Mouse (Mus musculus): ENCODE results near the gene Krt18.
A peak's percentile ranks its signal among the peaks of the same experiment; 100 is the strongest.
"Not testable (repeated sequence)": the region's sequence is repeated elsewhere in the genome, so short reads cannot be mapped to it uniquely, and the experiment has no call there.

The Krt18 gene

DNA sequence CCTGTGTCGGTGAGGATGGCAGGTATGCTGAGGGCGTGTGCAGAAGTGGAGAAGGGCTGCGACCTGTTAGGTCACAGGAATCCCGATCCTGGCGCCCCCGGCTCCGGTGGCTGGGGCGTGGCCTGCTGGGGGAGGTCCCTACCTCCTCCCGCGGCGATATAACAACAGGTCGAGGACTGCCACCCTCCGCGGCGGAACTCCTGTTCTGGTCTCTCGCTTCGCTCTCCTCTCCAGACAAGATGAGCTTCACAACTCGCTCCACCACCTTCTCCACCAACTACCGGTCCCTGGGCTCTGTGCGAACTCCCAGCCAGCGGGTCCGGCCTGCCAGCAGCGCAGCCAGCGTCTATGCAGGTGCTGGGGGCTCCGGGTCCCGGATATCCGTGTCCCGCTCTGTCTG is at the start of gene Krt18:
Krt18 (plus strand) TSS at position 141 of the 400 bp plus-strand sequence.
- DNase-seq, result peak; percentile 55

GRCm38 (mm10) chr15:101980849-101981248 is 47.1 kb upstream of the Krt18 start:
- no peak for DNase-seq

DNA sequence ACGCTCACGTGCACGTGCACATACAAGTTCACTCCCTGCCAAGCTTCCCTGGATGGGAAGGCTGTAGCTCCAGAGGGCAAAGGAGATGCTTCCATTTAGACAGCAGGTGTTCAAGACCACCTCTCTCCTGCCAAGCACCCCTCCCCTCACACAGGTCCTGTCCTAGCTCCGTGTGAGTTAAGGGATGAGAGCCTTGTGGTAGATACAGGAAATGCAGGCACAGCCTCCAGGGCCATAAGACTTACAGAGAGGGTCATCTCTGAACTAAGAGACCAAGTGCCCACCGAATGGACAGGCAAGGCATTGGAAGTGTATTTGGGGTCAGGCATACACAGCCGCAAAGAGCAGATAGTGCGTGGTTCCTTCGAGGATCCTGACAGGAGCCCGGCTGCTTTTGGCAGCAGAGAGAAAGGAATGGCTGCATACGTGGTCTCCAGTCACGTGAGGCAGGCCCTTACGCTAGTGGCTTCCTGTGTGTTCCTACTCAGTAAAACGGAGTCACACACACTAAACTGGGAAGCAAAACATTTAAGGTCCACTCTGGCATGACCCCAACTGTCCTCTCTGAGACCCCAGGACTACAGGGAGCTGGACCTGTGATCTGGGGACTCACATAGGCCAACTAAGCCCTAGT is 44.5 kb upstream of the Krt18 start:
- no peak for DNase-seq

- DNase-seq, result peak; percentile 82
These were observed 43.9 kb upstream of the Krt18 start for GRCm38 (mm10) chr15:101983949-101984601.

- no peak for DNase-seq
These were observed 43.2 kb upstream of the Krt18 start for GRCm38 (mm10) chr15:101984746-101985145.

- DNase-seq, result peak; percentile 78
These were observed 39.9 kb upstream of the Krt18 start for GRCm38 (mm10) chr15:101988119-101988518.

DNA sequence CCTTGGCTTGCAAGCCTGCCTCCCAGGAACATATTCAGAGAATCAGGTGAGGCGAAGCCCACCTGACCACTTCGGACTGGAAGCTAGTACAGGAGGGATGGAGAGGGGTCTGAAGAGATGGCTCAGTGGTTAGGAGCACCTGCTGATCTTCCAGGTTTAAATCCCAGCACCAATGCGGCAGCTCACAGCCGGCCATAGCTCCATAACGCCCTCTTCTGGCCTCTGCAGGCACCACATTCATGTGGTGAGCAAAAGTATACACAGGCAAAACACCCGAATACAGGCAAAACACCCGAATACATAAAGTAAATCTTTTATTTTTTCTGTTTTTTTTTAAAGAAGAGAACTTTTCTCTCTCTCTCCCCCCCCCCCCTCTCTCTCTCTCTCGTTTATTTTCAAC is 39.3 kb upstream of the Krt18 start:
- DNase-seq, result no peak

GRCm38 (mm10) chr15:101990946-101991345 is 37.0 kb upstream of the Krt18 start:
- no peak for DNase-seq

- no peak for DNase-seq
These were observed 33.6 kb upstream of the Krt18 start for GRCm38 (mm10) chr15:101994365-101994764.

- DNase-seq, result no peak
These were observed 32.3 kb upstream of the Krt18 start for GRCm38 (mm10) chr15:101995484-101996236.

GRCm38 (mm10) chr15:101996450-101997078 is 31.4 kb upstream of the Krt18 start:
- not testable (repeated sequence) for DNase-seq

GRCm38 (mm10) chr15:101999156-101999555 is 28.8 kb upstream of the Krt18 start:
- no peak for DNase-seq

- DNase-seq, result no peak
These were observed 28.2 kb upstream of the Krt18 start for GRCm38 (mm10) chr15:101999676-102000335.

GRCm38 (mm10) chr15:102002646-102003488 is 25.1 kb upstream of the Krt18 start:
- DNase-seq, result peak; percentile 30

- no peak for DNase-seq
These were observed 24.5 kb upstream of the Krt18 start for GRCm38 (mm10) chr15:102003516-102003915.

DNA sequence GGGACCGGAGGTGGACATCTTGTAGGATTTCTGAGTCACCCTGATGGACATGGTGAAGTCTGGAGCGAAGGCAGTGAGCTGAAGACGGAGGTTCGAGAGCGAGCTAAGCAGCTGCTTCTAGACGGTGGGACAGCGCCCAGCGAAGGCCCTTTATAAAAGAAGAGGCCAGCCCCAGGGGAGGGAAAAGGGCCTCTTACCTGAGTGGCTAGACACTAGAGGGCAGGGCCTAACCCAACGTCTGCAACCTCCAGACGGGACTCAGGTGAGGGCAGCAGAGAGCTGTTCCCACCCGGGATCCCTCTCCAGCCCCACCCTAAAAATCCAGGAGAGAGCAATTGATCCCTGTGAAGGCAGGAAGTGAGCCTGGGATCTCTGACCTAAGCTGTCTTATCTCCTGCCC is 23.8 kb upstream of the Krt18 start, which contains the start of gene Krt8:
Krt8 (minus strand) TSS at position 294 of the 400 bp plus-strand sequence.
- DNase-seq, result no peak

DNA sequence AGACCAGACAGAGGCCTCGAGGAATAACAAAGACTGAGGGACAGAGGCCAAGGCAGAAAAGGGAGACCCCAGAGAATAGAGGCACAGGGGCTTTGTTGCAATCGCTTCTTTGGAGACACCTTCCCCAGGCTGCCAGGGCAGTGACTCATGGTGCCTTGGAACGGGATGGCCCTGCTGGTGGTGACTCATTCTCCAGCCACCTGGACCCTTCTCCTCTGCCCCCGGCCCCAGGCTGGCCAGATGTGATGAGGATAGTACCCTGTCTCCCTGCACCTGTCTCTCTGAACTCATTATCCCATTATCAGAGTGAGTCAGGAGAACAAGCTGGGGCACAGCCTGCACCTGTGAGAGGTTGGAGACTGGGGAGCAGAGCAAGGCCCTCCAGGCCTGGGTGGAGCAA is 22.7 kb upstream of the Krt18 start:
- no peak for DNase-seq

- DNase-seq, result no peak
These were observed 21.7 kb upstream of the Krt18 start for GRCm38 (mm10) chr15:102006317-102006716.

DNA sequence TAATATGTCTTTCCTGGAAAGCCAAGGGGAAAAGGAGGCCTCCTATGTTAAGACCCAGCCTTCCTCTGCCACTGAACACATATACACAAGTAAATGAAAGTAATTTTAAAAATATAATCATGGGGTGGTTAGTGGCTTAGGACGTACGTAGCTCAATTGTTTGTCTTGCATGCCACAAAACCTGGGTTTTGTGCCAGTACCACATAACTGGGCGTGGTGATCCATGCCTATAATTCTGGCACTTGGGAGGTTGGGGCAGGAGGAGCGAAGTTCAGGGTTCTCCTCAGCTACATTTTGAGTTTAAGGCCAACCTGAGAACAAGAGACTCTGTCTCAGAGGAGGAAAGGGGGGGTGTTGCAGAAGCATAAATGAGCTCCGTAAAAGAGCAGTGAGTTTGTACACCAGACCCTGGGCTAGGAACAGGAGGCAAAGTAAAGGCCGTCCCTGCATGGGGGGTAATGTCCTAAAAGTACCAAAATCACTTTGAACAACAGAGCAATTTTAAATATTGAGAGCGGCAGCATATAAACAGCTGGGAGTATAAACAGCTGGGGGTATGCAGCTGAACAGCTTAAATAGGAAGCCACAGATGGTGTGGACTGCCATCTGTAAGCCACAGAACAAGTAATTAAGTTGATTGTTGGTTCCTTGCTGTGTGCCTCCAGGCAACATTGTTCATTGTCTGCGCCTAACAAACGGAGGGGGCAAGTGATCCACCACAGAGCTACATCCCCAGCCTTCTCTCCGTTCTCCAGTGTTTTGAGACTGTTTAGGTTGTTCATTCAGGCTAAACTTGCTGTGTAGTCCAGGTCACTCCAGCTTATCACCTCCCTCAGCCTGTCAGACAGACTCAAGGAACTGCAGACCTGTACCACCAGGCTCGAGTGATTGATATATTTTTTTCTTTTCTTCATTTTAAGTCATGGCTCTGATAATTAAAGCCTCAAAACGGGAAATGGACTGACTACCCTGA is 20.6 kb upstream of the Krt18 start:
- DNase-seq, result no peak

- DNase-seq, result no peak
These were observed 17.3 kb upstream of the Krt18 start for GRCm38 (mm10) chr15:102010569-102011245.
